Mouse (Mus musculus) frontal cortex, adult 2 months (tissue): ENCODE measurements around the gene Gm7735. TPM values are rescaled to one million over a fixed set of nuclear protein-coding genes. Genes with fewer than 3 reads are reported as not detected.
"Not testable (repeated sequence)": the region's sequence is repeated elsewhere in the genome, so short reads cannot be mapped to it uniquely, and the experiment has no call there.

ENCODE experiments used
- DNase-seq, 2 experiments: peaks; one replicate each; pipeline ENCODE4 v3.0.0; 2022; ENCODE audit warnings: low spot score in 1 of 2; ENCODE audit errors: extremely low spot score in 1 of 2
- polyA plus RNA-seq: library from polyadenylated mRNA; depleted of rRNA; stranded (reverse); fragments of >200 nt; gene quantifications from 2 replicates; pipeline ENCODE4 v1.2.3, GENCODE M21; 2012; rRNA removed

Gene Gm7735
- not detected in 2 replicates for polyA plus RNA-seq

DNA sequence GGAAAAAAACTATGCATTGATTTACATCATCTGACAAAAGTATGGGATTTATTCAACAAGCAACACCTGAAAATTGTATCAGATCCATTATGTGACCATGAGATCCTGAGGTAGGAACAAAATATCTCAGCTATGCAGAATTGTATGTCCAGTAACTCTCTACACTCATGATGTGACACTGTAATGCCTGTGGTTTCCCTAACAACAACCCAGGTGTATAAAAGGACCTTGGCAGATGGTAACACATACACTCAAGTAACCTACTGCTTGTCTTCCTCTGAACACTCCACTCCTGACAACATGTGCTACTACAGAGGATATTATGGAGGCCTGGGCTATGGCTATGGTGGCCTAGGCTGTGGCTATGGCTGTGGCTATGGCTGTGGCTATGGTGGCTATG, at the start of gene Gm7735:
Gm7735 (plus strand) TSS at position 301 of the 400 bp plus-strand sequence.
- DNase-seq = not testable (repeated sequence)

DNA sequence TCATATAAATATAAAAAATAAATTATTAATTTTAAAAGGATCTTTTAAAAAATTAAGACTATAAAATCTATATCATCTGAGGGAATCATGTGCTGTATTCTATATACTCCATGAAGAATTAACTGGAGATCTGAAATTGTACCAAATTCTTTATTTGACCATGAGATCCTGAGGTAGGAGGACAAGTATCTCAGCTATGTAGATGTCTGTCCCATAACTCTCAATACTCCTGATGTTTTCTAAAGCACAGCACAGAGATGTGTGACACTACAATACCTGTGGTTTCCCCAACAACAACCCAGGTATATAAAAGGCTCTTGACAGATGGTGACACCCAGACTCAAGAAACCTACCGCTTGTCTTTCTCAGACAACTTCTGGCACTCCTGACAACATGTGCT, 28.7 kb upstream of the Gm7735 start, which contains the start of gene Gm6358:
Gm6358 (plus strand) TSS at position 301 of the 400 bp plus-strand sequence.
- DNase-seq = no peak

DNA sequence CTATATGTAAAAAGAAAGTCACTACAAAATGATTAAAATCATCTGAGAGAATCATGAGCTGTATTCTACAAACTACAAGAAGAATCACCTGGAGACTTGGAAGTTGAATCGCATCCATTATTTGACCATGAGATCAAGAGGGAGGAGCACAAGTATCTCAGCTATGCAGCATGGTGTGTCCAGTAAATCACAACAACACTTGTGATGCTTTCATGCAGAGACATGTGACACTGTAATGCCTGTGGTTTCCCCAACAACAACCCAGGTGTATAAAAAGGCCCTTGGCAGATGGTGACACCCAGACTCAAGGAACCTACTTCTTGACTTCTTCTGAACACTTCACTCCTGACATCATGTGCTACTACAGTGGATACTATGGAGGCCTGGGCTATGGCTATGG, 18.5 kb upstream of the Gm7735 start, which contains the start of gene Gm10061:
Gm10061 (plus strand) TSS at position 301 of the 400 bp plus-strand sequence.
- DNase-seq = no peak

DNA sequence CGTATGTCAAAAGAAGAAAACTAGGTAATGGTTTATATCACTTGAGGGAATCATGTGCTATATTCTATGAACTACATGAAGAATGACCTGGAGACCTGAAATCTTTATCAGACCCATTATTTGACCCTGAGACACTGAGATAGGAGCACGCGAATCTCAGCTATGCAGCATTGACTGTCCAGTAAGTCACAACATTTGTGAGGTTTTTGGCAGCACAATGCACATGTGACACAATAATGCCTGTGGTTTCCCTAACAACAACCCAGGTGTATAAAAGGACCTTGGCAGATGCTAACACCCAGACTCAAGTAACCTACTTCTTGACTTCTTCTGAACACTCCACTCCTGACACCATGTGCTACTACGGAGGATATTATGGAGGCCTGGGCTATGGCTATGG, 11.6 kb upstream of the Gm7735 start, which contains the start of gene Gm9789:
Gm9789 (plus strand) TSS at position 301 of the 400 bp plus-strand sequence.
- no peak for DNase-seq

DNA sequence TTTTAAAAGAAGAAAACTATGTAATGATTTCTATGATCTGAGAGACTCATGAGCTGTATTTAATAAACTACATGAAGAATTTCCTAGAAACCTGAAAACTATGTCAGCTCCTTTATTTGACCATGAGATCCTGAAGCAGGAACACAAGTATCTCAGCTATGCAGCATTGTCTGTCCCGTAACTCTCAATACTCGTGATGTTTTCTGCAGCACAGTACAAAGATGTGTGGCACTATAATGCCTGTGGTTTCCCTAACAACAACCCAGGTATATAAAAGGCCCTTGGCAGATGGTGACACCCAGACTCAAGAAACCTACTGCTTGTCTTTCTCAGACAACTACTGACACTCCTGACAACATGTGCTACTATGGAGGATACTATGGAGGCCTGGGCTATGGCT, 5.1 kb downstream of the Gm7735 start, which contains the start of gene 1110057P08Rik:
1110057P08Rik (plus strand) TSS at position 301 of the 400 bp plus-strand sequence.
- no peak for DNase-seq

DNA sequence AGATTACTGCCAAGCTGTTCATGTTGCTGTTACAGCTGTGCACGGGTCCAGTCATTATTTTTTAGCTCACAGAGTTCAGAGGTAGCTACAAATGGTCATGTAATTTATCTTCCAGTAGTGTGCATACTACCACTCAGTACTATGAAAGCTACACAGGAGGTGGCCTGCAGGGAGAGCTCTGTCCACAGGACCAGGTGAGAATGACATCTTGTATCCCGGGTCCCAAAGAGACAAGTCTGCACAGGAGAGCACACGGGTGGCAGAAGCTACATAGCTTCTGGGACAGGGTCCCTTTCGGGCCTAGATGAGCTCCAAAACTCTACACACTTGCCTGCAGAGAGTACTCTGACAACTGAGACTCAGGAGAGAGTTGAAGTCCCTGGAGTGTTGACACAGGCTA, 19.3 kb downstream of the Gm7735 start:
- DNase-seq = no peak

DNA sequence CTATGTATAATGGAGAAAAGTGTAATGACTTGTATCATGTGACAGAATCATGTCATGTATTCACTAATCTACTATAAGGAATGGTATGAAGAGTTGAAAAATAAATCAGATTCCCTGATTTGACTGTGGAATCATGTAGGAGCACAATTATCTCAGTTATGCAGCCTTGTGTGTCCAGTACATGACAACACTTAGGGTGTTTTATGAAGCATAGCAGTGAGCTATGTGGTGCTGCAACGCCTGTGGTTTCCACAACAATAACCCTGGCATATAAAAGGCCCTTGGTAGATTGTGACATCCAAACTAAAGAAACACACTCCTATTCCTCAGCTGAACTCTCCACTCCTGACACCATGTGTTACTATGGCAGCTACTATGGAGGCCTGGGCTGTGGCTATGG, 36.3 kb downstream of the Gm7735 start, which contains the start of gene Krtap20-2:
Krtap20-2 (plus strand) TSS at position 301 of the 400 bp plus-strand sequence.
- DNase-seq = no peak

Other genes with a start within 250 kb of the Gm7735 start
- not detected in 2 replicates for gene Krtap19-9b, start 237.2 kb upstream of the Gm7735 start, polyA plus RNA-seq
- not detected in 2 replicates for gene Krtap16-3, start 206.6 kb upstream of the Gm7735 start, polyA plus RNA-seq
- gene Krtap22-2, start 158.7 kb upstream of the Gm7735 start, polyA plus RNA-seq = not detected in 2 replicates
- gene Gm10229, start 154.2 kb upstream of the Gm7735 start, polyA plus RNA-seq = not detected in 2 replicates
- gene Krtap6-1, start 137.8 kb upstream of the Gm7735 start, polyA plus RNA-seq = not detected in 2 replicates
- not detected in 2 replicates for gene Gm10228, start 128.0 kb upstream of the Gm7735 start, polyA plus RNA-seq
- not detected in 2 replicates for gene Krtap6-5, start 121.6 kb upstream of the Gm7735 start, polyA plus RNA-seq
- not detected in 2 replicates for gene 1110025L11Rik, start 105.5 kb upstream of the Gm7735 start, polyA plus RNA-seq
- gene Krtap6-3, start 85.5 kb upstream of the Gm7735 start, polyA plus RNA-seq = not detected in 2 replicates
- not detected in 2 replicates for gene Gm6358, start 28.6 kb upstream of the Gm7735 start, polyA plus RNA-seq
- gene Gm10061, start 18.4 kb upstream of the Gm7735 start, polyA plus RNA-seq = not detected in 2 replicates
- gene Gm9789, start 11.5 kb upstream of the Gm7735 start, polyA plus RNA-seq = not detected in 2 replicates
- gene 1110057P08Rik, start 5.2 kb downstream of the Gm7735 start, polyA plus RNA-seq = not detected in 2 replicates
- gene Krtap20-2, start 36.4 kb downstream of the Gm7735 start, polyA plus RNA-seq = not detected in 2 replicates
- not detected in 2 replicates for gene Krtap21-1, start 234.4 kb downstream of the Gm7735 start, polyA plus RNA-seq